Mouse (Mus musculus) forebrain, embryonic 11.5 days (tissue): ENCODE measurements around the gene Zfp280b. TPM values are rescaled to one million over a fixed set of nuclear protein-coding genes. Genes with fewer than 3 reads are reported as not detected.
A peak's percentile ranks its signal among the peaks of the same experiment; 100 is the strongest.
"Not testable (repeated sequence)": the region's sequence is repeated elsewhere in the genome, so short reads cannot be mapped to it uniquely, and the experiment has no call there.

Experiments used
- ATAC-seq: fragments of 200-750 bp; cut with Nextera tagmentation; replicated peaks from 2 replicates; pipeline ENCODE4 v1.8.0; 2017; ENCODE audit warnings: moderate TSS enrichment; ENCODE audit not compliant: low FRiP score
- DNase-seq: peaks from one replicate; pipeline ENCODE4 v3.0.0-alpha.2; 2017; ENCODE audit warnings: low spot score
- H3K27ac ChIP-seq: fragments of 300-500 bp; sonication (generic); 2 replicates; pipeline ENCODE4 v1.5.1; 2014; ENCODE audit warnings: low read depth, low read length
- H3K27me3 ChIP-seq: fragments of 300-500 bp; sonication (generic); 2 replicates; pipeline ENCODE4 v1.6.1; 2014; ENCODE audit warnings: mild to moderate bottlenecking, low read length, mixed read lengths; ENCODE audit not compliant: control insufficient read depth, insufficient read depth
- H3K36me3 ChIP-seq: fragments of 300-500 bp; sonication (generic); 2 replicates; pipeline ENCODE4 v1.6.1; 2014; ENCODE audit warnings: mild to moderate bottlenecking, low read length, moderate library complexity, mixed read lengths; ENCODE audit not compliant: control insufficient read depth, insufficient read depth
- H3K4me1 ChIP-seq: fragments of 300-500 bp; sonication (generic); replicated peaks from 2 replicates; pipeline ENCODE4 v1.6.1; 2014; ENCODE audit warnings: low read length, mixed read lengths; ENCODE audit not compliant: control insufficient read depth, insufficient read depth
- H3K4me2 ChIP-seq: fragments of 300-500 bp; sonication (generic); 2 replicates; pipeline ENCODE4 v1.6.1; 2014; ENCODE audit warnings: low read depth, mild to moderate bottlenecking, low read length, moderate library complexity, mixed read lengths; ENCODE audit not compliant: severe bottlenecking
- H3K4me3 ChIP-seq: fragments of 300-500 bp; sonication (generic); 2 replicates; pipeline ENCODE4 v1.5.1; 2014; ENCODE audit warnings: low read depth, low read length
- H3K9ac ChIP-seq: fragments of 300-500 bp; sonication (generic); 2 replicates; pipeline ENCODE4 v1.6.1; 2014; ENCODE audit warnings: low read length
- H3K9me3 ChIP-seq: fragments of 300-500 bp; sonication (generic); 2 replicates; pipeline ENCODE4 v1.6.1; 2016; ENCODE audit warnings: low read length, mixed read lengths; ENCODE audit not compliant: control insufficient read depth
- WGBS: fragments of 180-500 bp; shearing (Covaris S2); extraction: QIAGEN DNeasy Blood & Tissue Kit; methylation state at CpG from one replicate; pipeline ENCODE4 v1.1.7; 2014; 5-methylcytosine and 5-hydroxymethylcytosine counted together
- polyA plus RNA-seq: library from polyadenylated mRNA; unstranded; fragments of >200 nt; fragmentation: Nextera tagmentation; extraction: Ambion mirVana; gene quantifications from 2 replicates; pipeline ENCODE4 v1.2.1, GENCODE M21; 2014

Gene Zfp280b
- polyA plus RNA-seq = 33.9 and 34.3 TPM in 2 replicates

GRCm38 (mm10) chr10:76032402-76033118 is at the start of gene Zfp280b:
Gene Zfp280b (plus strand): TSS chr10:76032650.
- peak within 1 kb of the TSS; percentile 89 for H3K4me3 ChIP-seq
- ATAC-seq = peak; percentile 99
- H3K9ac ChIP-seq = peak within 1 kb of the TSS; percentile 97
- DNase-seq = peak; percentile 98
- H3K27ac ChIP-seq = peak within 1 kb of the TSS; percentile 37; the same call in 1 of the 2 replicates
- no peaks in the 10 kb centered on the region for H3K27me3 ChIP-seq
- WGBS = under 1% methylated on average over 55 of the region's 58 CpGs
- H3K4me2 ChIP-seq = peak within 1 kb of the TSS; percentile 85
- no peaks in the 10 kb centered on the region; the same call in 1 of the 2 replicates for H3K4me1 ChIP-seq
- H3K9me3 ChIP-seq = no peaks in the 10 kb centered on the region
- no peaks in the 10 kb centered on the region; the same call in 1 of the 2 replicates for H3K36me3 ChIP-seq

- ATAC-seq (no peak), DNase-seq (no peak)
- no peak overlapping the region for H3K4me2 ChIP-seq
- 66% methylated on average over 4 of the region's 4 CpGs for WGBS
- no peak overlapping the region for H3K9ac ChIP-seq
- H3K4me3 ChIP-seq = no peak overlapping the region
- H3K4me1 ChIP-seq = no peaks in the 10 kb centered on the region
- H3K27ac ChIP-seq = no peak overlapping the region
- no peaks in the 10 kb centered on the region for H3K27me3 ChIP-seq
- H3K9me3 ChIP-seq = no peaks in the 10 kb centered on the region
- no peaks in the 10 kb centered on the region for H3K36me3 ChIP-seq
Measured at GRCm38 (mm10) chr10:75990430-75991042, 41.9 kb upstream of the Zfp280b start.

- Histone ChIP-seq H3K4me3 (no peak overlapping the region), H3K9me3 (no peaks in the 10 kb centered on the region), H3K9ac (no peak overlapping the region), H3K27me3 (no peaks in the 10 kb centered on the region), H3K4me2 (no peak overlapping the region), H3K36me3 (no peaks in the 10 kb centered on the region), H3K4me1 (no peaks in the 10 kb centered on the region), H3K27ac (no peak overlapping the region)
- ATAC-seq (no peak), DNase-seq (no peak)
- WGBS = 93% methylated on average over 15 of the region's 15 CpGs
Measured at GRCm38 (mm10) chr10:75993616-75994240, 38.7 kb upstream of the Zfp280b start.

- not testable (repeated sequence) for H3K4me1 ChIP-seq, ATAC-seq, H3K27me3 ChIP-seq, H3K4me3 ChIP-seq, H3K27ac ChIP-seq, H3K9ac ChIP-seq, H3K36me3 ChIP-seq, H3K9me3 ChIP-seq, DNase-seq, H3K4me2 ChIP-seq
- 85% methylated on average over 12 of the region's 13 CpGs for WGBS
Measured at GRCm38 (mm10) chr10:75994531-75995210, 37.8 kb upstream of the Zfp280b start.

- whole genome bisulfite sequencing = 89% methylated on average over 11 of the region's 11 CpGs
- no peak overlapping the region for H3K4me3 ChIP-seq
- DNase-seq (no peak), ATAC-seq (no peak)
- no peak overlapping the region for H3K4me2 ChIP-seq
- no peaks in the 10 kb centered on the region for H3K9me3 ChIP-seq
- no peaks in the 10 kb centered on the region for H3K4me1 ChIP-seq
- H3K36me3 ChIP-seq = no peaks in the 10 kb centered on the region
- H3K27me3 ChIP-seq = no peaks in the 10 kb centered on the region
- H3K9ac ChIP-seq = no peak overlapping the region
- no peak overlapping the region for H3K27ac ChIP-seq
Measured at GRCm38 (mm10) chr10:75995463-75995862, 37.0 kb upstream of the Zfp280b start.

- H3K4me3 ChIP-seq = no peak overlapping the region
- no peaks in the 10 kb centered on the region for H3K9me3 ChIP-seq
- WGBS = 74% methylated on average over 3 of the region's 3 CpGs
- ATAC-seq (no peak), DNase-seq (no peak)
- no peak overlapping the region for H3K27ac ChIP-seq
- no peak overlapping the region for H3K9ac ChIP-seq
- no peak overlapping the region for H3K4me2 ChIP-seq
- H3K36me3 ChIP-seq = no peaks in the 10 kb centered on the region
- no peaks in the 10 kb centered on the region for H3K4me1 ChIP-seq
- no peaks in the 10 kb centered on the region for H3K27me3 ChIP-seq
Measured at GRCm38 (mm10) chr10:75996315-75996714, 36.1 kb upstream of the Zfp280b start.

GRCm38 (mm10) chr10:76001160-76001559 is 31.3 kb upstream of the Zfp280b start:
- 23% methylated on average over 7 of the region's 7 CpGs for WGBS
- Histone ChIP-seq H3K27me3 (no peaks in the 10 kb centered on the region), H3K9me3 (no peaks in the 10 kb centered on the region), H3K4me2 (no peak overlapping the region), H3K36me3 (no peaks in the 10 kb centered on the region), H3K4me3 (no peak overlapping the region), H3K4me1 (no peaks in the 10 kb centered on the region), H3K9ac (no peak overlapping the region), H3K27ac (no peak overlapping the region)
- ATAC-seq (no peak), DNase-seq (no peak)

GRCm38 (mm10) chr10:76002101-76002521 is 30.3 kb upstream of the Zfp280b start:
- no peaks in the 10 kb centered on the region for H3K4me1 ChIP-seq
- H3K27me3 ChIP-seq = no peaks in the 10 kb centered on the region
- no peaks in the 10 kb centered on the region for H3K36me3 ChIP-seq
- H3K4me3 ChIP-seq = no peak overlapping the region
- no peak overlapping the region for H3K27ac ChIP-seq
- DNase-seq = no peak
- no peak overlapping the region for H3K4me2 ChIP-seq
- ATAC-seq = no peak
- H3K9ac ChIP-seq = no peak overlapping the region
- H3K9me3 ChIP-seq = no peaks in the 10 kb centered on the region
- 32% methylated on average over 3 of the region's 3 CpGs for WGBS
